In genomic region chr19:6968491-6969271, GRCm38 (mm10) we compare ENCODE assay signal across 1 mouse cellular context.
TF ChIP-seq lines count a peak whose summit lies in the region.

No protein-coding gene starts in this region.

TF ChIP-seq in MEL, 35 proteins besides CTCF, POLR2A, EP300 and RAD21:
- TF ChIP-seq E2F4 (IDR thresholded peaks at IDR 0.05; ENCODE audit: borderline replicate concordance, low read depth, low read length): no peak
- 0 out of 2 replicates have a peak, but pooled peaks have one; percentile 2 for TF ChIP-seq MXI1 (IDR thresholded peaks at IDR 0.05; ENCODE audit: low read depth, low read length)
- TF ChIP-seq MYC (IDR thresholded peaks at IDR 0.05; ENCODE audit: low read depth, low read length): no peak
- TF ChIP-seq MAZ (IDR thresholded peaks at IDR 0.05; ENCODE audit: low read depth, low read length): peak; percentile 40; the same call in 1 of the 2 replicates
- TF ChIP-seq CHD2 (IDR thresholded peaks at IDR 0.05; ENCODE audit: low read length): no peak
- no peak for TF ChIP-seq POLR2AphosphoS5 (IDR thresholded peaks at IDR 0.05; ENCODE audit: borderline replicate concordance, low read depth, low read length)
- TF ChIP-seq POLR2AphosphoS2 (IDR thresholded peaks at IDR 0.05; ENCODE audit: low read length): no peak
